Mouse (Mus musculus) right cerebral cortex, postnatal 36 days (tissue): ENCODE results near the gene Slc12a3.
A peak's percentile ranks its signal among the peaks of the same experiment; 100 is the strongest.

Experiments used
- DNase-seq, 2 experiments: peaks; one replicate each; pipeline ENCODE4 v3.0.0; 2022; ENCODE audit warnings: low spot score in 2 of 2, mixed read lengths in 1 of 2

Slc12a3 gene

DNA sequence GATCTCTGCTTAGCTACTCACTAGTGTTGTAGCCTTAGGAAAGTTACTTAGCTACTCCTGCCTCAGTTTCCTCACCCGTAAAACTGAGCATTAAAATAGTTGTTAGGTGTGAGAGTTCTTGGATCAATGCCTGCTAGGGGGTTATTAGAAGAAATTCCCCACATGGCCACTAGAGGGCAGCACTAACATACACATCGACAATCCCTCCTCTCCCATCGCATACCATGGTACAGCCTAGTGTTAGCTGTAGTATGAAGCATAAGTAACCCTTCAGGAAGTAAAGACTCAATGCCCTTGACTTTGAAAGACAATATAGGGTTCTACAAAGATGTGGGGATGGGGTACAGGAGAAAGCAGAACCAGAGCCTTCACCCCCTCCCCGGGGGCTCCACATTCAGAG, 1.7 kb downstream of the Slc12a3 start:
- no peak for DNase-seq

DNA sequence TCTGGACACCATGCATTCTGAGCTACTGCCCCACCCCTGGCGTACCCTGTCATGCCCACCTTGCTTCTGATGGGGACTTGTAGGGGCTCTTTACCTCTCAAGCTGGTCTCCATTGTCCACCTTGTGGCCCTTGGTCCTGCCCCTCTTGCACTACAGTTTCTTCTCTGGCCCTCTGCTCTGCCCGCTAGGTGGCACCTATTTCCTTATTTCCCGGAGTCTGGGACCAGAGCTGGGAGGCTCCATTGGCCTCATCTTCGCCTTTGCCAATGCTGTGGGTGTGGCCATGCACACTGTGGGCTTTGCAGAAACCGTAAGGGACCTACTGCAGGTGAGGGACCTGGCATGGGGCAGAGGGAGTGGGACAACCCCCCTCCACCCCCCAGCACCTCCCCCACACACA, 4.3 kb downstream of the Slc12a3 start:
- DNase-seq: no peak

DNA sequence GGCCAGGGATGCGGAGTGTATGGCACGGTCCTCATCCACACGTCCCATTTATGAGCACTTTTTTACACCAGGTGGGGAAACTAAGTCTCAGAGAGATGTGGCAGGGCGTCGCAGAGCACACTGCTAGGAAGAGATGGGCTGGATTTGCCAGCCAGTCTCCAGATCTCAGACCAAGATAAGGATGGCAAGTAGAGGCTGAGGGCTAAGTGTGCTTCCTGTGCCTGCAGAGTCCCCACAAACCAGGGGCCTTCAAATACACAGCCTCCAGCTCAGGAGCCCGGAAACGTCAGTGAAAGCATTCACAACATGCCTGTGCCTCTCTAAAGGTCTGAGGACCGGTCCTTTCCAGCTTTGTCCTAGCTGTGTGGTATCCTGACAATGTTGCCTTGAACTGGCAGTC, 8.6 kb downstream of the Slc12a3 start:
- DNase-seq: no peak

- no peak for DNase-seq
Measured at GRCm38 (mm10) chr8:94340796-94341195, 11.8 kb downstream of the Slc12a3 start.

GRCm38 (mm10) chr8:94342691-94343090, 13.7 kb downstream of the Slc12a3 start:
- no peak for DNase-seq

DNA sequence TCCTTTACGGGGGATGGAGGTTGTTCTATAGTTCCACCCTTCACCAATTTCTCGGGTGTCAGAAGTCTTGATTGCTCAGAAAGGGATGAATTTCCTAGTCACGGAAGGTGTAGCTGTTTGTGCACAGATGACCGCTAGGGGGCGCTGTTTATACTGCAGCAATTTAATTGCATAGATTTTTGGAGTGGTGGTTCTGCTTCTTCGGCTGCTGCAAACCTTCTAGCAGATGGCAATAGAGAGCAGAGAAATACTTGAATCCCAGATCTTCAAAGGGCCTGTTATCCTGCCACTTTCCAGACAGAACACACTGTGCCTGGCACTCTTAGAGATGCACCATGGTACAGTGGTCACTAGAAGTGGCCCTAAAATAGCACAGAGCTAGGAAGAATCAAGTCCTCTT, 14.3 kb downstream of the Slc12a3 start:
- DNase-seq: peak; percentile 64 to 67

DNA sequence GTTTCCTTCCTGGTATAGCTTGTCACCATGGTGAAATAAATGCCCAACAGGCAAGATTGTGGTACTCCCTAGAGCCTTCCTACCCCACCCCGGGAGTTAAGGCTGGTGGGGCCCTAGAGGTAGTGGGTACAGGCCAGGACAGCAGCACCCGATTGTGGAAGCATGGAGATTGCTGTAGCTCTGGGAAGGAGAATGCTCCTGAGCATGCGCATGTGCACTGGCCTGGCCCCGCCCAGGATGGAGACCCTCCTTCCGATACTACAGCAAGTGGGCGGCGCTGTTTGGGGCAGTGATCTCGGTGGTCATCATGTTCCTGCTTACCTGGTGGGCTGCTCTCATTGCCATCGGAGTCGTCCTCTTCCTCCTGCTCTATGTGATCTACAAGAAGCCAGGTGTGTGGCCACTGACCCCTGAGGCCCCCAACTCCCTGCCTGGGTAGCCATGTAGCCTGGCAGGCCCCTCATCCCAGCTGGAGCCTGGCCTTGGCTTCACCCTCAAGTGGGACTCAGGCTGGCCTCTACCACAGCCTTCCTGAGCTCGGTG, 14.8 kb downstream of the Slc12a3 start:
- no peak for DNase-seq

DNA sequence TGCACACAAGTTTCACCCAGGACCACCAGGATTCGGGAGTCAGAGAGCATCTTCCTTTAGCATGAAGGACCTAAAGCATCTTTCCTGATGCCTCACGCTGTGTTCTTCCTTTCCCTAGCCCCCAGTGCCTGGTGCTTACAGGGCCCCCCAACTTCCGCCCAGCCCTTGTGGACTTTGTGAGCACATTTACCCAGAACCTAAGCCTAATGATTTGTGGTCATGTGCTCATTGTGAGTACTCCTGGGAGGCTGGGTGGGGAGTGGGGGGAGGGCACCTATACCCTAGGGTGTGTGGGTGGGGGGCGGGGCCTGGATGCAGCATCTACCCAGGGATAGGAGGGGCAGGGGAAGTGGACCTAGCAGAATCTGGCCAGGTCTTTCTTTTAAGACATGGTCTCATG, 16.7 kb downstream of the Slc12a3 start:
- no peak for DNase-seq

DNA sequence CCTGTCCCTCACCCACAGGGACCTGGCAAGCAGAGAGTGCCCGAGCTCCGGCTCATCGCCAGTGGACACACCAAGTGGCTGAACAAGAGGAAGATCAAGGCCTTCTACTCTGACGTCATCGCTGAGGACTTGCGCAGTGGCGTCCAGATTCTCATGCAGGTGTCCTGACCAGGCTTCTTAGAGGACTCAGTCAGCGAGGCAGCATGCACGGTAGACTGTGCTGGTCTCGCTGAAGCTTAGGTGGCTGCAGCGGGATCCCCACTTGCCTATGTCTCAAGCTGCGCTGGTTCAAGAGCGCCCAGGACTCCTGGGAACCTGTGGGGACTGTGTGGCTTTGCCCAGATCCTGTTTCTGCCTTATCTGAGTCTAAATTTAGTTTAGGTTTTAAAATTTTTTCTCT, 17.3 kb downstream of the Slc12a3 start:
- DNase-seq: no peak

- DNase-seq: no peak
Measured at GRCm38 (mm10) chr8:94348425-94348824, 19.4 kb downstream of the Slc12a3 start.

- DNase-seq: no peak
Measured at GRCm38 (mm10) chr8:94354069-94354531, 25.1 kb downstream of the Slc12a3 start.

DNA sequence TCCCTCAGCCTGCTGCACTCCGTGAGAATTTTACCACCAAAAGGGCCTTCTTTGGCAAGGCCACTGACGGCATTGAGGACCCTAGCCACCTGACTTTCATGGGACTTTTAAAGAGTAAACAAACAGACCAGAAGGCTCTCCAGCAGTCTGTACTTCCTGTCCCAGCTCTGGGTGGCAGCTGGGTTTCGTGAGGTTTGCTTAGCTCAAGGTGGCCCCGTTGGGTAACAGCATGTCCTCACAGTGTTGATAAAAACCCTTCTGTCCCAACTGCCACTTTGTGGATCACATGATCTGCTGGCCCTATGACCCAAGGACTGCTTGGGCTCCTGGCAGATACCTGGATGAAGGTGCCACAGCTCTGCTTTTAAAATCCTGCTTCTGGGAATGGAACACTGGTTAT, 25.6 kb downstream of the Slc12a3 start:
- DNase-seq: no peak

GRCm38 (mm10) chr8:94357220-94357619, 28.2 kb downstream of the Slc12a3 start:
- DNase-seq: no peak

DNA sequence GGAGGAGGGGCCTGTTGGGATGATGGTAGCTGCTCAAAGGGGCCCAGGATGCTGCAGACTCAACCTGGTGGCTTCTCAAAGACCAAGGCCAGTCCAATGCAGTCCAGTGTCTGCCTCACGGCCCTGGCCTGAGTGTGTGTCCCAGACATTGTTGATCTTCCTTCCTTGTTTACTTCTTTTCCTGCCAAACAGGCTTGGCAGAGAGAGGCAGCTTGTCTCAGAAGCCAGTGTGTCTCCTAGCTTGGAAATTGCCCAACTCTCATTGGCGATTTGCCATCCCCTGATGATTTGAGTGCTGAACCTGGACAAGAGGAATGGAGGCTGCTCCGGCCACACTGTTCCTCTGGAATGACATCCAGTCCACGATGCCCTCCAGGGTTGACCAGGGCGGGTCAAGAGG, 29.5 kb downstream of the Slc12a3 start:
- DNase-seq: peak; percentile 20 to 30

DNA sequence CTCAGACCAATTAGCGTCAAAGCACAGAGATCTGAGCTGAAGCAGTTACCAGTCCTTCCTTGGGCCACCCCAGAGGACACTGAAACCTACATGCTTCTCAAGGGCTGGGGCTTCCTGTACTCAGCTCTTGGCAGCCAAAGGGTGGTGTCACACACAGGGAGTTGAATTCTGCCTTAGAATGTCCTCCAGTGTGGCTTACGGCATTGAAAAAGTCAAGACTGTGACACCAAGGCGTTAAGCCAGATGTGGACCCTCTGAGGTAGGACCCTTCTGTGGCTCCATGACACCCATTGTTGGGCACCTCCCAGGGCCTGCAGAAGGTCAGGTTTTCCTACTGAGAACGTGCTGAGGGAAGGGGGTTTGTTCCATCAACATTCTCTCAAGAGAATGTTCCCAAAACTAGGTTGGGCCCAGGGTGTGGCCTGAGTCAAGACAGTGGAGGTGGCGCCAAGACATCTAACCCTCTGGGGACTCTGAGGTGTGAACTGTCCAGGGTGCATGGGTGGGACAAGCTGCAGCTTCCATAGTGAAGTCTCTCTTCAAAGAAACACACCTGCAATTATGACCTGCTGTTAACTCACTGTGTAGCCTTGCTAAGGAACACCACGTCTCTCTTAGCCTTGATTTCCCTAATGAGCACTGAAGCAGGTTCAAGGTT, 32.9 kb downstream of the Slc12a3 start:
- DNase-seq: no peak

GRCm38 (mm10) chr8:94362607-94363239, 33.7 kb downstream of the Slc12a3 start:
- DNase-seq: no peak

DNA sequence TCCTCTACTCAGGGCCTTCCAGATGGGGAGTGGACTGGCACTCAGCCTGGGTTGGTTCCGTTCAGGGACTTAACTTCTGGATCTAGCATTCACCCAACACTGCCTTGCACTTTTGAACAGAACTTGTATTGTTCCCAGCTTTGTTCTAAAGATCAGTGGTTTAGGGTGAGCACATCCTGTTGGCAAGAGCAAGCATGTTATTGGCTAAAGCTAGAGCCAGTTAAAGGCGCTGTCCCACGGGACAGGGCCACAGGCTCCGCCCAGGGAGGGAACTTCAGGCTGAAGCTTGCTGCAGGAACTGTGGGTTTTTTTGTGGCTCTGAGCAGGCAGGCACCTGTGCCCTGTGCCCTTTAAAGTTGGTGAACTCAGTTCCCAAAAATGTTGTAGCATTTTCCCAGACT, 34.3 kb downstream of the Slc12a3 start:
- peak in 1 of 2 experiments; percentile 23 for DNase-seq

DNA sequence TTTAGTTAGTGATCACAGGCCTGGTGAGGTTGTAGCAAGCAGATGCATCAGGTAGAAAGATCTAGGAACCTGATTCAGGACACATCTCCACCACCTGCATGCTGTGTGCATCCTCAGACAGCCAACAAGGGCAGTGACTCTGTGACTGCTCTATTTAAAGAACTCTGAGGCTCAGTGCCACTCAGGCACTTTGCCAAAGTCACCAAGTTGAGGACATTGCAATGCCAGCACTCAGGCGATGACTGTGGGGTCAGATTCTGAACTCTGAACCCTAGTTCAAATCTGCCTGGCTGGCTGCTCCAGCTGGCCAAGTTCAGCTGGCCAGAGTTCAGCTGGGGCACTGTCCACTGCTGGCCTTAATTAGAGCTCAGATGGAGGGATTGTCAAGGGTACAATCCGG, 34.9 kb downstream of the Slc12a3 start:
- DNase-seq: no peak

- DNase-seq: no peak
Measured at GRCm38 (mm10) chr8:94364686-94365312, 35.8 kb downstream of the Slc12a3 start.

DNA sequence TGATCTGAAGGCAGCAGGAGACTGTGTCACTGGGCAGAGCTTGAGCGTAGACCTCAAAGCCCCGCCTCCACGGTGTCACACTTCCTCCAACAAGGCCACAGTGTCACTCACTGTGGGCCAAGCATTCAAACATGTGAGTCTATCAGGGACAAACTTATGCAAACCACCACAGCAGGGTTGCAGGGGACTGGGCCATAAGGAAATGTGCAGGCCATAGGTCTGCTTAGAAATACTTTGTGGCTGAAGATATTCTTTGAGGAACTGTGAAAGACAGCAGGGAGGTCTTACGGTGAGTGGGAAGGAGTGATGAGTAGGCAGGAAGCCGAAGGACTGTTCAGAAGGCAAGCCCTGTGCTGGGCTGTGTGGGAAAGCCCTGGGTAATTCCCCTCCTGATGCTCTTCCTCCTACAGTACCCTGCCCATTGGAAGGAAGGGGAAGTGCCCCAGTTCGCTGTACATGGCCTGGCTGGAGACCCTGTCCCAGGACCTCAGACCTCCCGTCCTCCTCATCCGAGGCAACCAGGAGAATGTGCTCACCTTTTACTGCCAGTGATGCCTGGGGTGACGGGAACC, 36.5 kb downstream of the Slc12a3 start:
- no peak for DNase-seq

DNA sequence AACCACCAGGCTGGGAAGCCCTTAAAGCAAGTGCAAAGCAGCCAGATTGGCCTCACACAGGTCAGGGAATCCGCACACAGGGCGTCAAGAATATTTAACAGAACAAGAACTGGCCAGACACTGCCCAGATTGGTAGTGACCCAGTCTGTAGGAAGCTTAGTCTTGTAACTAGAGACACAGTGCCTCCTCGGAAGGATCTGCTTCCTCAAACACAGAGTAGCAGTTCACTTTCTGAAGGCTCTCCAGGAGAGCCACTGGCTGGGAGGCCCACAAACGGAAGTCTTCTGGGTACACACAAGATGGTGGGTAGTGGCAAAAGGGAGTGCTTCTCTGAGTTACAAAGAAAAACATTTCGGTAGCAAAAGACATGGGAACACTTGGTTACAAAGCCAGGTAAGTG, 41.8 kb downstream of the Slc12a3 start:
- no peak for DNase-seq

DNA sequence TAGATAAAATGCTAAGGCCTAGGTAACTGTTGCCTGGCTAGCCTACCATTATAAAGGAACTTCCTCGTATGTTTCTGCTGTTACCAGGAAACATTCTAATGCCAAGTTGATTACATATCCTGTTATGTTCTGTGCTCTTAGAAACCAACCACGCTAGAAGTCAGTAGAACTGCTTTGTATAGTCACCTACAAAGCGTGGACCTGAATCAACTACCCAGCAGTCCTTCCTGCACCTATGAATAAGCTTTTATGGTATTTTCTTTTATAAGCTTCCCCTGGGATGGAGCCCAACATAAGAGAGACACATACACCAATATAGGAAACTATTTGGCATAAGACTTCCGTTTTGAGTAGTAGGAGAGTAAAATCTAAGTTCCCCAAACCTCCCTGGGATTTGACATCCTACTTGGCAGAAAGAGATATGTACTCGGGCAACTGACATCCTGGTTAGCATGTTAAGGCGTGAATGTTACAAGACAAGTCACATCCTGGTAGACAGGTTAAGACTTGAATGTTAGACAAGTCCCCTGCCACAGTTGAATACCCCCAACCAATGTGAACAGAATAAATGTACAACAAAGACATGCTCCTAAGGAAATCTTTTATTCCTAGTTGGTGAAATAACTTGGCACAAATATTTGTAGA, 44.1 kb downstream of the Slc12a3 start:
- DNase-seq: no peak
